Mouse (Mus musculus): ENCODE measurements around the gene Slc4a5. TPM values are rescaled to one million over a fixed set of nuclear protein-coding genes. Genes with fewer than 3 reads are reported as not detected.

Gene Slc4a5
- polyA plus RNA-seq, 1 experiment from 2014 or later: 0.44 TPM

DNA sequence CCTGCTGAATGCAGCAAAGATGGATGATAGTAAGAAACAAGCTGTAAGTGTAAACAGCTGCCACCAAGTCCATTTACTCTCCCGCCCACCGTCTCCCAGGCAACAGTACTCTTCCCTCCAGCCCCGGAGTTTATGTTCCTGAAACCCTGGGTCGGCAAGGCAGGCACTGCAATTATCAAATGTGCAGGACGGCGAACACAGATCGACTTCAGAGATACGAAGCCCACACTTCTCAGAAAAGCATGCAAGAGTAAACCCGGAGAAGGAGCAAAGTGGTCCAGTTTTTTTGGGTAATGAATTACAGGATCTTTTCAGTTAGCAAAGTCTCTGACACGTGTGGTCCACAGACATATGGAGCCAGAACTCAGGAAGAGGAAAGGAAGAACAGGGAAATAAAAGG, 96.4 kb downstream of the Slc4a5 start:
- H3K4me2 ChIP-seq: peak overlapping the region; percentile 96
- WGBS: 3% methylated on average over 10 of the region's 10 CpGs
- peaks cover 19% of the 10 kb centered on the region for H3K4me1 ChIP-seq
- H3K9me3 ChIP-seq (replicated peaks): no peaks in the 10 kb centered on the region
- H3K27ac ChIP-seq: peak overlapping the region; percentile 52
- H3K36me3 ChIP-seq: peaks cover 21% of the 10 kb centered on the region
- ATAC-seq (replicated peaks; ENCODE audit: low FRiP score): peak; percentile 30; the same call in 1 of the 2 replicates
- no peaks in the 10 kb centered on the region for H3K27me3 ChIP-seq
- peak overlapping the region; percentile 99 for H3K4me3 ChIP-seq (replicated peaks)
- H3K9ac ChIP-seq: no peak overlapping the region

DNA sequence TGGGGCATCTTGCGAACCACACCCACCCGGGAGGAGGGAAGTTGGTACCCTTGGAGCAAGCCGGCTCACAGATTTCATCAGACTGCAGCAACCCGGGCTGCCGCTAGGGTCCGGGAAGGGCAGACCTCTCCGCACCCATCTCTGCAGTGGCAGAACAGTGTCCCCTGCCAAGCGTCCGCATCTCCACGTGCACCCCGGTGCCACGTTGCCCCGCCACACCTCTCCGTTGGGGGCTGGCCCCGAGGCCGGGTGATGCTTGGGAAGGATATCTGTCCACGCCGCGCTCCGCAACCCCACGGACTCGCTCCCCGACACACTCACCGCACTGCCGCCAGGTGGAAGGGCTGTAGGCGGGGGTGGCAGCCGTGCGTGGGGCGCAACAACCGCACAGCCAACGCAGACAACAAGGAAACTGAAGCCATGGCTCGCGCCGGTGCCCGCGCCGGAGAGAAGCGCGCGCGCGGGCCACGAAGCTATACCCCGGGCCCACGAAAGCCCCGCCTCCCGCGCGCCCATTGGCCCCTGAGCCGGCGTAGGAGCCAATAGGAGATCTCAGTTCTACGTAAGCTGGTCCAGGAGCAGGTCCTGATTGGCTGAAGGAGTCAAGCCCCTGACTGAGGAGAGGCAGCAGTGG, 97.6 kb downstream of the Slc4a5 start:
- Histone ChIP-seq H3K36me3 (peaks cover 10% of the 10 kb centered on the region), H3K4me1 (peaks cover 19% of the 10 kb centered on the region), H3K27me3 (no peaks in the 10 kb centered on the region), H3K4me3 (replicated peaks) (peak overlapping the region; percentile 99), H3K9me3 (replicated peaks) (no peaks in the 10 kb centered on the region), H3K27ac (peak overlapping the region; percentile 71), H3K9ac (peak overlapping the region; percentile 79), H3K4me2 (peak overlapping the region; percentile 96)
- ATAC-seq (replicated peaks; ENCODE audit: low FRiP score): peak; percentile 98
- WGBS: under 1% methylated on average over 52 of the region's 52 CpGs

DNA sequence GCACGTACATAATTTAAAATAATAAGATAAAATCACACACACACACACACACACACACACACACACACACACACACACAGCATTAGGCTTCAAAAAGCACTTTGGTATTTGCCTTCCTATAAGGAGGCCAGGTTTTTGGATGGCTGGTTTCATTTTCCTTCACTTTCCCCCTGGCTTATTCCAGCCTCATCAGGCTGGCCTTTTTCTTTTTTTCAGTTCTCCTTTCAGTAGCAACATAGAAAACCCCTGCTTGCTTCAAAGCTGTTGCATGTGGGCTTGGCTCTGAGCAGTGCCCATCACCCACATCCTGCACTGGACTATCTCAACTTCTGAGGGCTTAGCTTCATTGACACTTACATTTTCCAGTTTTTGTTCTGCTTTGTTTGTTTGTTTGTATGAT, 102.3 kb downstream of the Slc4a5 start:
- no peaks in the 10 kb centered on the region for H3K36me3 ChIP-seq
- no peak overlapping the region for H3K9ac ChIP-seq
- WGBS: 53% methylated on average over 1 of the region's 1 CpGs
- peaks cover 9% of the 10 kb centered on the region for H3K4me1 ChIP-seq
- H3K4me3 ChIP-seq (replicated peaks): no peak overlapping the region
- H3K27ac ChIP-seq: no peak overlapping the region
- no peak overlapping the region for H3K4me2 ChIP-seq
- no peaks in the 10 kb centered on the region for H3K9me3 ChIP-seq (replicated peaks)
- no peak for ATAC-seq (replicated peaks; ENCODE audit: low FRiP score)
- no peaks in the 10 kb centered on the region for H3K27me3 ChIP-seq

DNA sequence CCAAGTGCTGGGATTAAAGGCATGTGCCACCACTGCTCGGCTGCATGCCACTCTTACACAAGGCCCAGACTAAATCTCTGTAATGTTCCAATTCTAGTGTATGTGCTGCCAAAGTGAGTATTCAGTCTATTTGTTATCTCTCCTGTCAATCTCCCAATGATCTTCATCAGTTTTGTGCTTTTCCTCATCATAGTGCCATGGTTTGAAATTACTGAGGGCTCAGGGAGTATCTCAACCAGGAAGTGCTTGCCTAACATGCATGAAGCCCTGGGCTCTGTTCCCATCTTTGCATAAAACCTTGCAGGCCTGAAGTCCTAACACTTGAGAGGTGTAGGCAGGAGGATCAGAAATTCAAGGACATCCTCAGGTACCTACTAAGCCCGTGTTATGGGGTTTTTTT, 103.2 kb downstream of the Slc4a5 start:
- Histone ChIP-seq H3K4me3 (replicated peaks) (no peak overlapping the region), H3K4me2 (no peak overlapping the region), H3K36me3 (no peaks in the 10 kb centered on the region), H3K4me1 (peaks cover 12% of the 10 kb centered on the region), H3K27ac (no peak overlapping the region), H3K9ac (no peak overlapping the region), H3K9me3 (replicated peaks) (no peaks in the 10 kb centered on the region), H3K27me3 (no peaks in the 10 kb centered on the region)
- no peak for ATAC-seq (replicated peaks; ENCODE audit: low FRiP score)
- WGBS: 75% methylated on average over 2 of the region's 2 CpGs

DNA sequence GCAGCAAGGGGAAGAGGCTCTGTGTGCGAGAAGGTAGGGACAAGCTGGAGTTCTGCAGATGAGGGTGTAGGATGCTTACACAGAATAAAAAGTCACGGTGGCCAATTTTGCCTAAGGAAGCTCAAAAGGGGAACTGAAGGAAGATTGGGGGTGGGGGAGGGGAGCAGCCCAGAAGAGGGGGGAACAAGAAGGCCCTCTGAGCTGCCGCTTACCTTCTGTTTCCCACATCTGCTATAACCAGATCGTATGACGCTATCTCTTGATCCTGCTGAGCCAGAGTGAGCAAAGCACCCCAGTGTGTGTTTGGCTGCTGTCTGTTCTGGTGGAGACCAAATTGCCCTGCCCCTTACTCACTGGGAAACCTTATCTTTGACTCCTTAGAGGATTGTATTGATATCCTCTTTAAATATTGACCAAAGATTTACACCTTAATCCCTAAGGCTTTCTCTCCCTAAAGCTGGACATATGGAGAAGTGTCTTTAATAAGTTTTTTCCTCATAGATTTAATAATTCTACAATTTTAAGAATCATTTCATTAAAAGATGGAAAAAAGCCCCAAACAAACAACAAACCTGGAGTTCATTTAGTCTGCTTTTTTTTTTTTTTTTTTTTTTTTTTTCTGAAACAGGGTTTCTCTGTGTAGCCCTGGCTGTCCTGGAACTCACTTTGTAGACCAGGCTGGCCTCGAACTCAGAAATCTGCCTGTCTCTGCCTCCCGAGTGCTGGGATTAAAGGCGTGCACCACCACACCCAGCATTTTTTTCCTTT, 104.2 kb downstream of the Slc4a5 start:
- H3K9me3 ChIP-seq (replicated peaks): no peaks in the 10 kb centered on the region
- ATAC-seq (replicated peaks; ENCODE audit: low FRiP score): no peak
- H3K4me1 ChIP-seq: peaks cover 12% of the 10 kb centered on the region
- H3K4me3 ChIP-seq (replicated peaks): no peak overlapping the region
- no peak overlapping the region for H3K9ac ChIP-seq
- H3K27me3 ChIP-seq: no peaks in the 10 kb centered on the region
- H3K27ac ChIP-seq: no peak overlapping the region
- no peak overlapping the region for H3K4me2 ChIP-seq
- peaks cover 4% of the 10 kb centered on the region; the same call in 1 of the 2 replicates for H3K36me3 ChIP-seq
- WGBS: 69% methylated on average over 8 of the region's 8 CpGs

DNA sequence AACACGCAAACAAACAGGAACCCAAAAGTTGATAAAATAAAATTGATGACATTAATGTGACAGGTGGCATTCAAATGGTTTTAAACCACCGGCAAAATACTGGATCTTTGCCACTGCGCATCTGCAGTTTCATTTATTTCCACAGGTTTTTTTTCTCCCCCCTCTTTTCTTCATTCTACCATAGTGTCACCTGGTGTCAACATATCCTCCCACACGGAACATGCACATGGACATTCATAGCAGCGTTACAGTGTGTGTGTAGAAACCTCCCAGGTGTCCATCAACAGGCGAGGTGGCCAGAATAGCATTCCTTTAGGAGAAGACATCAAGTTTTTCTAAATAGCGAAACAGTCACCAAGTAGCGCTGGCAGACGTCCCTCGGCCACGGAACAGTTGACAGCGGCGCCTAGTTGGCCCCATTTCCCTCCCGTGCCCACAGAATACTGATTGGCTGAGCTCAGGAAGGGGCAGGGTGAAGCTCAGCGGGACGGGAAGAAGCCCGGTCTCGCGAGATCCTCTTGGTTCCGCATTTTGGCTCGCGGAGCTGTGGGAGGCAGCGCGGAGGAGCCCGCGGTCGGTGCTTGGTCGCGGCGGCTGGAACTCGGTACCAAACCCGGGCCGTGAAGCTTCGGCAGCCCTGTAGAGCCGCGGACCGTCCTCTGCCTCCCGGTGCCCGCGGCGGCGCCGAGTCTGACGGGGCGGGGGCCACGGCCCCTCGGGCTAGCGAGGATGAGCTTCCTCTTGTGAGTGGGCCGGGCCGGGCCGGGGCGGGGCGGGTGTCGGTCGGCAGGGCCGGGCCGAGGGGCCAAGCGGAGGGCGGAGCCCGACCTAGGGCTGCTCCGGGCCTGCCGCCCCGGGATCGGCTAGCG, 106.1 kb downstream of the Slc4a5 start, which contains the start of the genes Mthfd2 and Mob1a:
Mthfd2 (minus strand) TSS at position 384 of the 869 bp plus-strand sequence.
Mob1a (plus strand) TSS at position 492 of the 869 bp plus-strand sequence.
- H3K9me3 ChIP-seq (replicated peaks): no peaks in the 10 kb centered on the region
- H3K4me2 ChIP-seq: peak within 1 kb of the TSS; percentile 68
- H3K9ac ChIP-seq: peak within 1 kb of the TSS; percentile 81
- peak within 1 kb of the TSS; percentile 98 for H3K27ac ChIP-seq
- peaks cover 12% of the 10 kb centered on the region for H3K4me1 ChIP-seq
- under 1% methylated on average over 63 of the region's 65 CpGs for WGBS
- peaks cover 23% of the 10 kb centered on the region for H3K36me3 ChIP-seq
- ATAC-seq (replicated peaks; ENCODE audit: low FRiP score): peak; percentile 99
- peak within 1 kb of the TSS; percentile 86 for H3K4me3 ChIP-seq (replicated peaks)
- H3K27me3 ChIP-seq: no peaks in the 10 kb centered on the region

DNA sequence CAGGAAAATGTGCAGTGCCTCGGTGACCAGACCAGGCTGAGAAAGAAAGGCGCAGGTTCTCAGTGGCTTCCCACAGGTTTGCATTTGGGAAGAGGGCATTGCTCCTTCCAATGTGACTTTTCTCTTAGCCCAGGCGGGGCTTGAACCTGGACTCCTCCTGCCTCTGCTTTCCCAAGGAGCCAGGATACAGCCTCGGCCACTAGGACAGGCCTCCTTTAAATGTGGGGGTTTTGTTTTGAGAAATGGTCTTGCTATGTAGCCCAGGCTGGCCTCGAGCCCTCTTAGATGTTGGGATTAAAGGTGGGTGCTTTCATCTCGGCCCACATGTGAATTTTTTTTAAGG, 106.7 kb downstream of the Slc4a5 start:
- Histone ChIP-seq H3K9me3 (replicated peaks) (no peaks in the 10 kb centered on the region), H3K4me3 (replicated peaks) (peak overlapping the region; percentile 86), H3K27me3 (no peaks in the 10 kb centered on the region), H3K4me1 (peaks cover 12% of the 10 kb centered on the region), H3K36me3 (peaks cover 29% of the 10 kb centered on the region), H3K9ac (peak overlapping the region; percentile 81), H3K4me2 (peak overlapping the region; percentile 68), H3K27ac (peak overlapping the region; percentile 98)
- WGBS: 8% methylated on average over 6 of the region's 6 CpGs
- no peak; the same call in 1 of the 2 replicates for ATAC-seq (replicated peaks; ENCODE audit: low FRiP score)

DNA sequence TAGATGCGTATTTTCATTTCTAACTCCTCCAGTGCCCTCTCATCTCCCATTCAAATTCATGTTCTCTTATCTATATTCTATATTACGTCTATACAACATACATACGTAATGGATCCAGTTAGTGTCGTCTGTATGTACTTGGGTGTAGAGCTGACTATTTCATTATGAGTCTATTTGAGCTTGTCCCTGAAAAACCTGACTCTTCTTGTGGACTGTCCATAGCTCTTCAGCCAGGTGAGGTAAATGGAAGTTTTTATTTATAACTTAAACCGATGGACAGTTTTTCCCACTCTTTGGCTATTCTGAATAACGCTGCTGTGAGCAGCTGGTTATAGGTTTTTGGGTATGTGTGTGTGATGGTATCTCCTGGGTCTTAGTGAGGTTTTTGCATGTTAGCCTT, 107.1 kb downstream of the Slc4a5 start:
- no peaks in the 10 kb centered on the region for H3K27me3 ChIP-seq
- no peak for ATAC-seq (replicated peaks; ENCODE audit: low FRiP score)
- H3K36me3 ChIP-seq: peaks cover 33% of the 10 kb centered on the region
- peaks cover 12% of the 10 kb centered on the region for H3K4me1 ChIP-seq
- peak overlapping the region; percentile 68 for H3K4me2 ChIP-seq
- H3K4me3 ChIP-seq (replicated peaks): peak overlapping the region; percentile 86
- 54% methylated on average over 6 of the region's 6 CpGs for WGBS
- no peak overlapping the region for H3K27ac ChIP-seq
- H3K9me3 ChIP-seq (replicated peaks): no peaks in the 10 kb centered on the region
- peak overlapping the region; percentile 81 for H3K9ac ChIP-seq

DNA sequence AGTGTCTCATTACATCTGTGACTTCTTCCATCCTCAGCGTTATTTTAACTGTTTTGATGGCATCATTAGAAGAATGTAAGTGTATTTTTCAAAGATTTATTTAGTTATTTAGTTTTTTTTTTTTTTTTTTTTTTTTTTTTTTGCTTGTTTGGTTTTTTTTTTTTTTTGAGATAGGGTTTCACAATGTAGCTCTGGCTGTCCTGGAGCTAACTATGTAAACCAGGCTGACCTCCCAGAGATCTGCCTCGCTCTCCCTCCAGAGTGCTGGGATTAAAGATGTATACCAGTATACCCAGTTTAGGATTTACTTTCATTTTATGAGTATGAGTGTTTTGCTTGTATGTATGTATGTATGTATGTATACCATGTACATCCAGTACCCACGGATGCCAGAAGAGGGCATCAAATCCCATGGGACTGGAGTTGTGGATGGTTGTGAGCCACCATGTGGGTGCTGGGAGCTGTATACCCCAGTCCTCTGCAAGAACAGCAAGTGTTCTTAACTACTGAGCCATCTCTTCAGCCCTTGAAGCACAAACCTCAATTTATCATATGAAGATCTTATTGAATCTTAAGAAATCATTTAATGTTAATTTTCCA, 108.1 kb downstream of the Slc4a5 start:
- Histone ChIP-seq H3K9ac (no peak overlapping the region), H3K9me3 (replicated peaks) (no peaks in the 10 kb centered on the region), H3K36me3 (peaks cover 41% of the 10 kb centered on the region), H3K4me2 (peak overlapping the region; percentile 68), H3K4me1 (peaks cover 12% of the 10 kb centered on the region), H3K4me3 (replicated peaks) (no peak overlapping the region), H3K27me3 (no peaks in the 10 kb centered on the region), H3K27ac (no peak overlapping the region)
- ATAC-seq (replicated peaks; ENCODE audit: low FRiP score): no peak
- 89% methylated on average over 3 of the region's 3 CpGs for WGBS

DNA sequence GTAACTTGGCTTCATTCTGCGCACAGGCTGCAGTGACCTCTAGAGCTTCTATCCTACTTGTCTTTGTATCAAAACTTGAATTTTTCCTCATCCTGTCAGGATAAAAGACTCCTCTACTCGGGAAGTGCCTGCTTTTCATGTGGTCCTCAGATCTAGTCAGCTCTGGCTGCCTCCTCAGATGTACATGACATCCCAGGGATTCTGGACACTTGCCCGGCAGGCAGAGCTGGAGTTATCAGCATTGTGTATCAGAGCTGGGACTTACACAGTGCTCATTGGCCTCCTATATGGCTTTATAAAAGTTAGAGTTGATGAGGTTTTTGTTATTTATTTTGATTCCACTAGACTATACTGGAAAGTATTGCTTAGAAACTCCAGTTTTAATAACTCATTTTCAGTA, 121.8 kb downstream of the Slc4a5 start:
- 83% methylated on average over 3 of the region's 3 CpGs for WGBS
- Histone ChIP-seq H3K4me2 (no peak overlapping the region), H3K4me3 (replicated peaks) (no peak overlapping the region), H3K9me3 (replicated peaks) (no peaks in the 10 kb centered on the region), H3K27ac (no peak overlapping the region), H3K36me3 (peaks cover 71% of the 10 kb centered on the region), H3K4me1 (no peaks in the 10 kb centered on the region), H3K27me3 (no peaks in the 10 kb centered on the region), H3K9ac (no peak overlapping the region)
- ATAC-seq (replicated peaks; ENCODE audit: low FRiP score): no peak

DNA sequence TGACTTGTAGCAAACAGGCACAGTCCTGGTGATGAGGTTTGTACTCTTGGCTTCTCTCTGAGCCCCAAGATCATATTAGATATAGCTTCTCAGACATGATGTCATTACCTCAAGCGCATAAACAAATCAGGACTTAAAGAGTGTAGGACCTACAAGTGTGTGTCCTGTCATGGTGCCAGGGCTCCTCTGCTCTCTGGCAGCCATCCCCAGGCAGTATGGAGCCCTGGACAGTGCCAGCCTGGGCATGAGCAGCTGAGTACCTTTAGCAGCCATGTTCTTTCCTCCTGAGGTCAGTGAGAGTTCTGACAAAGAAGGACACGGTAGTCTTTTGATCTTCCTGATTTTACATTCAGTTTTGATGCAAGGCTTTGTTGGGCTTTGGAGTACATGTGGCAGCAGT, 123.3 kb downstream of the Slc4a5 start:
- WGBS: 91% methylated on average over 2 of the region's 2 CpGs
- no peaks in the 10 kb centered on the region for H3K4me1 ChIP-seq
- no peak overlapping the region for H3K9ac ChIP-seq
- no peak overlapping the region for H3K27ac ChIP-seq
- no peak for ATAC-seq (replicated peaks; ENCODE audit: low FRiP score)
- no peak overlapping the region for H3K4me3 ChIP-seq (replicated peaks)
- no peaks in the 10 kb centered on the region for H3K27me3 ChIP-seq
- no peaks in the 10 kb centered on the region for H3K9me3 ChIP-seq (replicated peaks)
- peaks cover 61% of the 10 kb centered on the region for H3K36me3 ChIP-seq
- no peak overlapping the region for H3K4me2 ChIP-seq

Data from kidney, embryonic 15.5 days (tissue).